8 mouse cellular contexts compared by ENCODE assay signal in genomic region chr19:23142427-23143073, GRCm38 (mm10). TPM values are rescaled to one million over a fixed set of nuclear protein-coding genes. Genes with fewer than 3 reads are reported as not detected.
DNase-seq lines count a peak whose midpoint lies in the region; ATAC-seq lines count a peak whose summit lies in the region.

No protein-coding gene starts in this region.

- H3K9me3 ChIP-seq in heart, embryonic 12.5 days (replicated peaks) = no peaks in the 10 kb centered on the region
- no peaks in the 10 kb centered on the region for H3K9me3 ChIP-seq in midbrain, embryonic 12.5 days

- WGBS in heart, embryonic 12.5 days = 5% methylated on average over 28 of the region's 28 CpGs
- WGBS in midbrain, embryonic 12.5 days = 5% methylated on average over 28 of the region's 28 CpGs

- H3K9ac ChIP-seq in heart, embryonic 12.5 days = peak overlapping the region; percentile 76
- peak overlapping the region; percentile 35; the same call in 1 of the 2 replicates for H3K9ac ChIP-seq in midbrain, embryonic 12.5 days (replicated peaks)

- peak overlapping the region; percentile 94 for H3K4me2 ChIP-seq in heart, embryonic 12.5 days
- peak overlapping the region; percentile 75 for H3K4me2 ChIP-seq in midbrain, embryonic 12.5 days (replicated peaks)

- no peak overlapping the region for H3K27ac ChIP-seq in heart, embryonic 12.5 days (ENCODE audit: poor library complexity, severe bottlenecking)
- H3K27ac ChIP-seq in midbrain, embryonic 12.5 days (replicated peaks) = no peak overlapping the region

- ATAC-seq in heart, embryonic 12.5 days (ENCODE audit: insufficient number of reproducible peaks, low FRiP score) = no peak
- no peak for ATAC-seq in midbrain, embryonic 12.5 days (ENCODE audit: low FRiP score, low read depth)
- no peak for ATAC-seq in inflammation-experienced regulatory T-cells, adult 6 months

- peak; percentile 76 for DNase-seq in gastrocnemius, adult 18-20 months (ENCODE audit: low spot score)
- no peak for DNase-seq in gastrocnemius, postnatal 14 days
- DNase-seq in adrenal gland, postnatal 25 days = peak; percentile 37
- DNase-seq in kidney, postnatal 14 days = peak; percentile 71
- DNase-seq in frontal cortex, postnatal 36 days (ENCODE audit: low spot score in 2 of 2) = no peak

- intact Hi-C loops in gastrocnemius, postnatal 14 days (cut with DNase I; ENCODE audit: low total_unique reads) = no loop called here

- H3K4me1 ChIP-seq in heart, embryonic 12.5 days (replicated peaks) = peaks cover 21% of the 10 kb centered on the region
- peaks cover 12% of the 10 kb centered on the region for H3K4me1 ChIP-seq in midbrain, embryonic 12.5 days

- no peaks in the 10 kb centered on the region for H3K36me3 ChIP-seq in heart, embryonic 12.5 days
- H3K36me3 ChIP-seq in midbrain, embryonic 12.5 days = no peaks in the 10 kb centered on the region

- peaks cover 10% of the 10 kb centered on the region; the same call in 1 of the 2 replicates for H3K27me3 ChIP-seq in heart, embryonic 12.5 days (replicated peaks)
- H3K27me3 ChIP-seq in midbrain, embryonic 12.5 days = peaks cover 46% of the 10 kb centered on the region

- peak overlapping the region; percentile 75 for H3K4me3 ChIP-seq in heart, embryonic 12.5 days
- H3K4me3 ChIP-seq in midbrain, embryonic 12.5 days = peak overlapping the region; percentile 50

RNA-seq across cellular contexts. Expression of gene Klf9, which starts 1.5 kb away (rescaled TPM):
- total RNA-seq in gastrocnemius, adult 18-20 months (2021) = 100 to 1,000 TPM; 105 to 142 TPM
- total RNA-seq in gastrocnemius, postnatal 14 days (2021) = 100 to 1,000 TPM in 1 of 2 experiments, 10 to 100 TPM in 1; 80.5 to 128 TPM
- total RNA-seq in adrenal gland, postnatal 25 days (2021) = 72.2 and 72.8 TPM in 2 replicates
- polyA plus RNA-seq in heart, embryonic 12.5 days (2016; fragmentation: Nextera tagmentation; extraction: Ambion mirVana) = 2.1 TPM in 2 replicates
- 0.80 and 1.1 TPM in 2 replicates for polyA plus RNA-seq in midbrain, embryonic 12.5 days (2016; fragmentation: Nextera tagmentation; extraction: Ambion mirVana)
- 1 to 10 TPM; 1.1 to 4.4 (median 4.2) TPM for polyA plus RNA-seq in inflammation-experienced regulatory T-cells, adult 6 months (2017; shearing (Covaris generic))

Comparison
In these comparisons a context has a peak if more than half of its experiments do, and no peak if none do; other contexts are left out.
1. DNase-seq: peak in gastrocnemius, adult 18-20 months (single experiment), adrenal gland, postnatal 25 days (single experiment) and kidney, postnatal 14 days (single experiment); none in gastrocnemius, postnatal 14 days (single experiment) and frontal cortex, postnatal 36 days (0 of 2).